Mouse (Mus musculus) layer of hippocampus, adult 9-10 months (tissue): Measurements from ENCODE around the gene Chmp4b.

ENCODE experiments used
- DNase-seq: peaks from one replicate; pipeline ENCODE4 v3.0.0; 2022; ENCODE audit warnings: low spot score

The Chmp4b gene

GRCm38 (mm10) chr2:154651363-154651762 is at the start of gene Chmp4b:
TSS of gene Chmp4b (plus strand) at chr2:154651705.
- no peak for DNase-seq

- DNase-seq: no peak
These were observed 48.4 kb upstream of the Chmp4b start for GRCm38 (mm10) chr2:154603007-154603637.

GRCm38 (mm10) chr2:154603638-154604153 is 47.8 kb upstream of the Chmp4b start, which contains the start of gene Pxmp4:
TSS of gene Pxmp4 (minus strand) at chr2:154603708.
- peak; percentile 100 for DNase-seq

- no peak for DNase-seq
These were observed 47.3 kb upstream of the Chmp4b start for GRCm38 (mm10) chr2:154604156-154604555.

GRCm38 (mm10) chr2:154606965-154607364 is 44.5 kb upstream of the Chmp4b start:
- no peak for DNase-seq

GRCm38 (mm10) chr2:154609050-154609767 is 42.3 kb upstream of the Chmp4b start:
- no peak for DNase-seq

- no peak for DNase-seq
These were observed 38.1 kb upstream of the Chmp4b start, which contains the start of the genes Zfp341 and 4930519P11Rik for GRCm38 (mm10) chr2:154613118-154614115. TSS of gene Zfp341 (plus strand) at chr2:154613297. TSS of gene 4930519P11Rik (minus strand) at chr2:154613437.

- no peak for DNase-seq
These were observed 36.5 kb upstream of the Chmp4b start for GRCm38 (mm10) chr2:154614841-154615576.

- DNase-seq: no peak
These were observed 35.8 kb upstream of the Chmp4b start for GRCm38 (mm10) chr2:154615674-154616073.

- DNase-seq: no peak
These were observed 34.4 kb upstream of the Chmp4b start for GRCm38 (mm10) chr2:154617061-154617460.

- DNase-seq: no peak
These were observed 29.8 kb upstream of the Chmp4b start for GRCm38 (mm10) chr2:154621684-154622083.

GRCm38 (mm10) chr2:154624137-154624536 is 27.4 kb upstream of the Chmp4b start:
- DNase-seq: no peak

GRCm38 (mm10) chr2:154630531-154630930 is 21.0 kb upstream of the Chmp4b start:
- no peak for DNase-seq

GRCm38 (mm10) chr2:154632203-154632780 is 19.2 kb upstream of the Chmp4b start:
- DNase-seq: no peak

- no peak for DNase-seq
These were observed 18.3 kb upstream of the Chmp4b start for GRCm38 (mm10) chr2:154633039-154633742.

GRCm38 (mm10) chr2:154633876-154634644 is 17.4 kb upstream of the Chmp4b start:
- DNase-seq: no peak

GRCm38 (mm10) chr2:154635826-154636225 is 15.7 kb upstream of the Chmp4b start:
- DNase-seq: no peak

- no peak for DNase-seq
These were observed 13.0 kb upstream of the Chmp4b start for GRCm38 (mm10) chr2:154638521-154638920.

GRCm38 (mm10) chr2:154639115-154639514 is 12.4 kb upstream of the Chmp4b start:
- DNase-seq: no peak
